Mouse (Mus musculus): ENCODE measurements around the gene R3hdm2.

Gene R3hdm2

DNA sequence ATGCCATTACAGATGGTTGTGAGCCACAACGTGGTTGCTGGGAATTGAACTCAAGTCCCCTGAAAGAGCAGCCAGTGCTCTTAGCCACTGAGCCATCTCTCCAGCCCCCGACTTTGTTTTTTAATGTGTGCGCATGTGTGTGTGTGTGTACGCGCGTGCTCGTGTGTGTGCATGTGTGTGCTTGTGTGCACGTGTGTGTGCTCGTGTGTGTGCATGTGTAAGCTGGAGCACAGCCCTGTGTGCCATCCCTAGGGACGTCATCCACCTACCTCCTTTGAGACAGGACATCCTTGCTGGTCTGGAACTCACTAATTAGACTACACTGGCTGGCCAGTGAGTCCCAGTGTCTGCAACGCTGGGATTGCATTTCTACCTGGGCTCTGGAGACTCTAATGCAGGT, 27.4 kb upstream of the R3hdm2 start:
- DNase-seq (ENCODE audit: inconsistent age in 2 of 2, low spot score in 1 of 2): no peak

DNA sequence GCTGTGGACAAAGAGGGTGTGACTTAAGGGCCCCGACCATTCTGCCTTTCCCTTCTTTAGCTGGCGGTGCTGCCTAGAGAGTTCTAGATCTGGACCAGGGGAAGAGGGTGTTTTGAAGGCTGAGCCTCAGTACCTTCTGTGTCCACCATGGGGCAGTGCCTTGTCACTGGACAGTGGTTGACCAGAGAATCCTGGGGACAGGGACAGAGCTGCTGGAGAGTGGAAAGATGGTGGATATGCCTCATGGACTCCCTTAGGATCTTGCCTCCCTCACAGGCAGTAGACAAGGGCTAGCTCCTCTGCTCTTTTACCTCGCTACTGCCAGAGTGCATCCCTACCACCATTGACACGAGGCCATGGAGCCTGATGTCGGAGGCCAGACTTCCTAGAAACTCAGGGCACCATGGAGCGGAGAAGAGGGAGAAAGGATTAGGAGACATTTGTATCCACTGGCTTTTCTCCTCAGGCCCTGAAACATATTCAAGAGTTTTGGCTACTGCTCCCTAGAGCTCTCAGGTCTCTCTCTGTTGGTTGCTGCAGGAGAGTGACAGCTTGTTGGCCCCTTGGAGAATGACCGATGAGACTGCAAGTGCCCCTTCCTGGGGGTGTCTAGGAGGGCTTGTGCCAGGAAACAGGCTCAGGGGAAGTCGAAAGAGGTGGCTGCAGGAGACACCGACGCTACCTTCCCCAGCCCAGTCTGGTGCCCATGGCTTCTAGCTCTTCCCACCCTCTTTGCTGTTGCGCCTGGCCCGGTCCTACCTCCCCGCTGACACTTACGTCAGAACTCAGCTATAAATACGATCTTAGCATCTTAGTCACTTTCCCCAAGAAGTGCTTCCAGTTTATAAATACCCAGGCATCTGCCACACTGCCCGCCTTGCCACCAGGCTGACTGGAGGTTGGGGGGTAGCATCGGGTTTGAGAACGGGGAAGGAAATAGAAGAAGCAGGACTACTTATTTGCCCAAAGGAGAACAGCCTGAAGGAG, 25.9 kb upstream of the R3hdm2 start, which contains the start of gene Inhbe:
Gene Inhbe (minus strand): TSS at position 503 of the 987 bp plus-strand sequence.
- DNase-seq (ENCODE audit: inconsistent age in 2 of 2, low spot score in 1 of 2): peak in 1 of 2 experiments; percentile 67

DNA sequence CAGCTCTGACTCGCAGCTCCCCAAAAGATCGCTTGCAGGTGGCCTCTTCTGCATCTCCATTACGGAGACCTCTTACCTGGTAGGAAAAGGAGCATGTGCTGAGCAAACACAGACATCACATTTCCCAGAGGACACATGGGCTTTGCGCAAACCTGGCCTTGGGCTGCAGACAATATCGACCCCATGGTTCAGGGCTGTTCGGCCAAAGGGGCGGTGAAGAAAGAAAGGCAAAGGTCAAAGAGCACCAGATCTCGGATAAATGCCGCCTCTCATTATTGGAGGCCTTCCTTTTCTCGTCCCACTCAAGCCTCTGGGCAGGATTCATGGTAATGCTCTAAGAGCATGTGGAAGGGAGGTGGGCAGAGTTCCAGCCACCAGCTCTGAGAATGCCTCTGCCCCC, 24.8 kb upstream of the R3hdm2 start:
- DNase-seq (ENCODE audit: inconsistent age in 2 of 2, low spot score in 1 of 2): no peak

DNA sequence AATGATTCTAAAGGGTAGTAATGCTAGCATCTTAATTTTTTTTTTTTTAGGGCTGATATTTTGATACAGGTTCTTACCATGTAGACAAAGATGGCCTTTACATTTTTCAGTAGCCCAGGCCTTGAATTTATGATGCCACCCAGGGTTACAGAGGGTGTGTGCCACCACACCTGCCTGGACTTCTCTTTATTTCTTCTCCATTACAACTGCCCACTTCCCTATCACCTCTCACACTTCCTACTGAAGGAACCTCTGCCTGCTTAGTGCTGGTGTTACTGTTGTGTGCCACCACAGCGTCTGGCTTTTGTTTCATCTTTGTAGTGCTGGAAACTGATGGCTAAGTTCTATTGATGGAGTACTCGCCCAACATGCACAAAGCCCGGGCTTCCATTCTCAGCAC, 19.4 kb upstream of the R3hdm2 start:
- no peak for DNase-seq (ENCODE audit: inconsistent age in 2 of 2, low spot score in 1 of 2)

DNA sequence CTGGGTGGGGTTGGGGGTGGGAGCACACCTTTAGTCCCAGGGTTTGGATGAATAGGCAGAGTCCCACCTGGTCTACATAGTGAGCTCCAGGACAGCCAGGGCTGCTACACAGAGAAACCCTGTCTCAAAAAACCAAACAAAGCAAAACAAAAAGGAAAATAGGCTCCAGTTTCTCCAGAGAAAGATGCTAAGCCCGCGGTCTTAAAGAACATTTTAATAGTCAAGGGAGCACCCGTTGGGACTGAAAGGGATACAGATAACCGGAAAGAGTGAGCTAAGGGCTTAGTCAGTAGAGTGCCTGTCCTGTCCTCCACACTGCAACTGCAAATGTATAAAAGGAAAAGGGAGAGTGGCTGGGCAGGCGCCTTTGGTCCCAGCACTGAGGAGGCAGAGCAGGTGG, 13.0 kb upstream of the R3hdm2 start:
- DNase-seq (ENCODE audit: inconsistent age in 2 of 2, low spot score in 1 of 2): no peak

DNA sequence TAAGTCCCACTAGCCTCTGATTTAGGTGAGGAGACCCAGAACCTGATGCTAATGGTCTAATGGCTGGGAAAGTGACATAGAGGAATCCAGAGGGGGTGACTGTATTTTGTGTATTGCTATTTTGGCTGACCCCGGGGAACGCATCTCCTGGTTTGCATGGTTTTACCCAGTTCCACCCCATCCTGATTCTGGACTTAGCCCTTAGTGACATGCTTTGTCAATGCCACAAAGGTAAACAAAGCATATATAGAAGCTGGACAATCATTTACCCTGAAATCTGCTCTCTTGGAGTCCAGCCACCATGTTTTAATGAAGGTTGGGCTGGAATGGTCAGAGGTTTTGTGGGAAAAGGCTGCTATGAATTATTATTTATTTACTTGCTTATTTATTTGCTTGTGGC, 11.9 kb upstream of the R3hdm2 start:
- no peak for DNase-seq (ENCODE audit: inconsistent age in 2 of 2, low spot score in 1 of 2)

DNA sequence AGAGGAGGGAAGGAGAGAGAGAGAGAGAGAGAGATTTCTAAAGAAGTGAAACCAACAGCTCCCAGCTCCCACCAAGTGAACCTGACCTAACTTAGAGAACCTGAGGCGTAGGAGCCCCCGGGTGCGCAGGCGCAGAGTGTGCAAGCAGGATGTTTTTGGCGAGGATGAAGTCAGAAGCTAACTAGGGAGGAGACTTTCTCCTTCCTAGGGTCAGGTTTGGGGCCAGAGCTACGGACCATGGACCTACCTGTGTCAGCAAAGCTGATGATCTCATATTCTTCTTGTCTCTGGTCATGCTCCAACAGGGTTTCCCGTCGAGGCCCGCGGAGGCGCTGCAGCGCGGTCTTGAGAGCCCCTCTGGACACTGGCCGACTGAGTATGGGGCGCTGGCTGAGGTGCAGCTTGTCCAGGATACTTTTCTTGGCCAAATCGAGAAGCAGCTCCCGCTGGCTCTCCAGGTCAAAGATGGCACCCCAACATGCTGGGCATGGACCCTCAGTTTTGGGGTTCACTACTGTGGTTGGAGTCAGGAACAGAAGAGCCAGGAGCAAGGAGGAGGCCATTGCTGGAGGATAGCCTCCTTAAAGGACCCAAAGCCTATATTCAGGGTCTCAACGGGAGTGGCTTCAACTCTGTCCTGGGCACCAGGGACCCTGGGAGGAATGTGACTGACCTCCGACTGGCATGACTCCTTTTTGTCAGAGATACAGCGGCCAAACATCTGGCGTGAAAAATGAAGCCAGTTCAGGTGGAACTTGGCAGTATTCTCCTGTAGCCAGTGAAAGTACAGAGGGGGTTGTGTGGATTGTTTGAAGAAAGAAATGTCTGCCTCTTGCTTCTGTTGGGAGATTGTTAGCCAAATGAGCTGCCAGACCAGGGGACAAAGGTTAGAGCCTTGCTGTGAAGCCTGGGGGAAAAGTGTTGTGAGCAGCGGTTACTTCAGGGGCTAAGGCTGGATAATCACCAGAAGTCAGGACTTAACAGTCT, 10.0 kb upstream of the R3hdm2 start, which contains the start of gene Inhbc:
Gene Inhbc (minus strand): TSS at position 598 of the 987 bp plus-strand sequence.
- DNase-seq (ENCODE audit: inconsistent age in 2 of 2, low spot score in 1 of 2): no peak

DNA sequence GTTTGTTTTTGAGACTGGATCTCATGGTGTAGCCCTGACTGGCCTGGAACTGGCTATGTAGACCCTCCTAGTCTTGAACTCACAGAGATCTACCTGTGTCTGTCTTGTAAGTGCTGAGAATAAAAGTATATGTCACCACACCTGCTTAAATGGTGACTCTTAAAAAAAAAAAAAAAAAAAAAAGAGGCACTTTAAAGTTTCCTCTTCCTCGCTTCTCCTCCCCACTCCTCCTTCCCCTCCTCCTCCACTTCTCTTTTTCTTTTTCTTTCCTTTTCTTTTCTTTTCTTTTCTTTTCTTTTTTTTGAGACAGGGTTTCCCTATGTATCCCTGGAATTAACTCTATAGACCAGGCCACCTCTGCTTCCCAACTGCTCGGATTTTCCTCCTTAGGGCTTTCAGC, 9.1 kb upstream of the R3hdm2 start:
- DNase-seq (ENCODE audit: inconsistent age in 2 of 2, low spot score in 1 of 2): no peak

DNA sequence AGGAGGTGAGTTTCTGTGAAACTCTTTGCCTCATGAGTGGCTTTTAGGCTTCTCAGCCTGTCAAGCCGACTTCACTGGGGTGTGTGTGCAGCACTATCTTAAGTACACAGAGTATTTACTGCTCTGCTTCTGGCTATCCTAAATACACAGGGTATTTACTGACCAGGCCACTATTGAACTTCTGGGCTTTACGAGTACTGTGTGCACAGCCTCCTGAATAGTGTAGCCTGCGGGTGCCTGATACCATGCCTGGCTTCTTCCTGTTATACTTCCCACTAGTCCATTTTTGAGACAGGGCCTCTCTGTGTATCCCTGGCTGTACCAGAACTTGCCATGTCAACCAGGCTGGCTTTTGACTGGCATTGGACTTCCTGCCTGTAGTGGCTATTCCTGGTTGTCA, 2.4 kb upstream of the R3hdm2 start:
- DNase-seq (ENCODE audit: inconsistent age in 2 of 2, low spot score in 1 of 2): no peak

DNA sequence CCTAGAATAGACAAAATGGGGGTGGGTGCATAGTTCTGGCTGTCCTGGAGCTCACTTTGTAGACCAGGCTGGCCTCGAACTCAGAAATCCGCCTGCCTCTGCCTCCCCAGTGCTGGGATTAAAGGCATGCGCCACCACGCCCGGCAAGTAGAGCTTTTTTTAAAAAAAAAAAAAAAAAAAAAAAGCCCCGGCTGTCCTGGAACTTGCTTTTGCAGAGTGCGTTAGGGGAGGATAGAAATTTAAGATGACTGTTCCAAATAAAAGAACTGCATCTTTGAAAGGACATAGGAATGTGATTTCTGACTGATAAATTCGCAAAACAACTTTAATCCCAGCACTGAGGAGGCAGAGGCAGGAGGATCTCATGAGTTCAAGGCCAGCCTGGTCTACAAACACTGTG, 473 bp upstream of the R3hdm2 start:
- no peak for DNase-seq (ENCODE audit: inconsistent age in 2 of 2, low spot score in 1 of 2)

DNA sequence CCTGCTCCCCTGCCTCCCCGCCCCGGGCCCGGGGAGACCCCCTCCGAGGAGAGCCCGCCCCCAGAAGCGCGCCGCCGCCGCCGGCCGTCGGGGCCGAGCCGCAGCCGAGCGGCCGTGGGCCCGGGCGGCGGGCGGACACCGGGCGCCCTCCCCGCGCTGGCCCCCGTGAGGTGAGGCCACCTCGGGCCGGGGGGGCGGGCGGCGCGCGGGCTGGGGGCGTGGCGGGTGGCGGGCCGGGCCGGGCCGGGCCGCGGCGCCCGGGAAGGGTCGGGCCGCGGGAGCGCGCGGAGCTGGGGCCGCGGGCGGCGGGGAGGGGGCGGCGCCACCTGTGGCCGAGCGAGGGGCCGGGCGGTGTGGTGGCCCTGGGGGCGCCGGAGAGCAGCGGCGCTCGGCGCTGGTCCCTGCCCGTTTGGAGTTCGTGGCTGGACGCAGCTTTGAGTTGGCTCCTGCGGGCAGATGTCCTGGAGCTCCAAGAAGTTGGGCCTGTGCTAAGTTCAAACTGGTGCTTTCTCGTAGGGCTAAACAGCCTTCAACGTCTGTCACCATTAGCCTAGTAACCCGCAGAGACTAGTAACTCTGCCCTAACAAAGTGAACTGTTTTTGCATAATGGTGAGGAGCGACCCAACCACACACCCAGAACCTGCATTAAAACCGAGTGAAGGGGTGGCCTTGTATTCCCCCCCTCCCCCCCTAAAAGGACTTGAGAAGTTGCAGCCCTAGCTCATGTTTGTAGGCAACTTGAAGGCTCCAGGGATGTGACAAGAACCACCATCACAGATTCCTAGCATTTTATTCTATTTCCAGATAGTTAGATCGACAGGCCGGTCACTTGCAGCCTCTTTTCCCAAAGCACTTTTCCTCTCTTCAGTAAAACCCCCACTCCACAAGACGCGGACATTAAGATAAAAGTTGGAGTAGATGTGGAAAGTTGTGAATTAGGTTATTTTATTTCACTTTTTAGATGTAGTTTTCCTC, 928 bp downstream of the R3hdm2 start:
- DNase-seq (ENCODE audit: inconsistent age in 2 of 2, low spot score in 1 of 2): peak; percentile 78 to 90

DNA sequence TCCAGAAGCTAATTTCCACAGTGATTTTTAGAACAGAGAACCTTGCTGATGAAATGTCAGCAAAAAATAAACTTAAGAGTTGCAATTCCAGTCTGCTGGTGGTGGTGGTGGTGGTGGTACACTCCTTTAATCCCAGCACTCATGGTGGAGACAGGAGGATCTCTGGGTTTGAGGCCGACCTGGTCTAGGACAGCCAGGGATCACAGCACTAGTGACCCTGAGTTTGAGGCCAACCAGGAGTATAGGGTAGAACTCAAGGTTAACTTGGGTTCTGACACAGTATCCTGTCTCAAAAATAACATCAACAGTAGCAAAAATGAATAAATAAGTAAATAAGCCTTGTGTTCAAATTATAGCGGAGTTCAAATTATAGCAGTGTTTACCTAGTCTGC, 1.6 kb downstream of the R3hdm2 start:
- DNase-seq (ENCODE audit: inconsistent age in 2 of 2, low spot score in 1 of 2): peak in 1 of 2 experiments; percentile 61

DNA sequence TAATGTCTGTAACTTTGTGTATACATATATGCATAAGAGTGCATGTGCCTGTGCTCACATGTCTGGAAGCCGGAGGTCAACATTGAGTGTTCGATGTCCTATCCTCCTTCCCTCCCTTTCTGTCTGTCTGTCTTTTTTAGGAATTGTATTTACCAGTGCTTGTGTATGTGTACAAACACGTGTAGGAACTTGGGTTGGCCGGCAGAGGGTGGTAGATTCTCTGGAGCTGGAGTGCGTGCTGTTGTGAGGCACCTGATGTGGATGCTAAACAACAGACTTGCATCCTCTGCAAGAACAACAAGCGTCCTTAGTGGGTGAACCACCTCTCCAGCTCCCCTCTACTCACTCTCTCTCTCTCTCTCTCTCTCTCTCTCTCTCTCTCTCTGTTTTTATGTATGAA, 11.6 kb downstream of the R3hdm2 start:
- no peak for DNase-seq (ENCODE audit: inconsistent age in 2 of 2, low spot score in 1 of 2)

DNA sequence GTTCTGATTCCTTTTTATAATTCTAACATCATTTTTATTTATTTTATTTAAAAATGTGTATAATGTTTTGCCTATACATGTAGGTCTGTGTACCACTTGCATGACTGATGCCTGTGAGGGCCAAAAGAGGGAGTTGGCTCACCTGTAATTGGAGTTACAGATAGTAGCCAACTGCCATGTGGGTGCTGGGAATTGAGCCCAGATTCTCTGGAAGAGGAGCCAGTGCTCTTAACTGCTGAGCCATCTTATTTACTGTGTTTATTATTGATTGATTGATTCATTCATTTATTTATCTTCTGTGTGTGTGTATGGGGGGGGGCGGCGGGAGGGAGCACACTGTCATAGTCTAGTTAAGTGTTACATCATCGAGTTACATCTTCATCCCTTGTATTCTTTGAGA, 24.6 kb downstream of the R3hdm2 start:
- no peak for DNase-seq (ENCODE audit: inconsistent age in 2 of 2, low spot score in 1 of 2)

DNA sequence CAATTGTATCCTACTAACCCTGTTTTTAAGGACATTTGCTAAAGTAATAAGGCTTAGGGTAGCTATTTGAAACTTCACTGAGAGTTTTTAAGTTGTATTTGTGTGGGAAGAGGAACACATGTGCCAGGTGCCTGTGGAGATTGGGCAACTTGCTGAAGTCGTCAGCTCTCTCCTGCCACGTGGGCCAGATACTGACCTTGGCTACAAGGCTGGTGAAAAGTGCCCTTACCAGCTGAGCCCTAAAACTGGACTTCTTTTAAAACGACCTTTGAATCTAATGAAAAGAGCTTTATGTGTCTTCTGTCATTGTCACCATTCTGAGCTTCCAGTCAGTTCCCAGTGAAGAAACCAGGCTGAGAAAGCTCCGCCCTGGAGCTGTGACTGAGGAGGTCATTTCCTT, 27.3 kb downstream of the R3hdm2 start:
- DNase-seq (ENCODE audit: inconsistent age in 2 of 2, low spot score in 1 of 2): peak; percentile 65 to 89

DNA sequence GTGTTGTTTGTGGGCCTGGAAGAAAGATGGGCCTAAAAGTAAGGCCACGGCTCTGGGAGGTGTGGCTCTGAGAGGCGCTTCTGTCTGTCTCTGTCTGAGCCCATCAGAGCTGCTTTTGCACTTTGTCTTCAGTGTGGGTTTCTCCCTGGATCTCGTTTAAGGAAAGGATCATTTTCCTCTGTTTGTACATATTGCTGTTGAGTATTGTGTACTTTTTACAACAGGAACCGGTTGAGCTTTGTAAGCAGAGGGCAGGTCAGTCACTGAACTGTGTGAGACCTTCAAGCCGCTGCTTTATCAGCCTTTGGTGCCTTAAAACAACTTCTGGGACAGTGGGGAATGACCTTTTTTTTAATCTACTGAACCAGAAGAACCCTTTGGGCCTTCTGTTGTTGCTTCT, 32.0 kb downstream of the R3hdm2 start:
- peak in 1 of 2 experiments; percentile 63 for DNase-seq (ENCODE audit: inconsistent age in 2 of 2, low spot score in 1 of 2)

DNA sequence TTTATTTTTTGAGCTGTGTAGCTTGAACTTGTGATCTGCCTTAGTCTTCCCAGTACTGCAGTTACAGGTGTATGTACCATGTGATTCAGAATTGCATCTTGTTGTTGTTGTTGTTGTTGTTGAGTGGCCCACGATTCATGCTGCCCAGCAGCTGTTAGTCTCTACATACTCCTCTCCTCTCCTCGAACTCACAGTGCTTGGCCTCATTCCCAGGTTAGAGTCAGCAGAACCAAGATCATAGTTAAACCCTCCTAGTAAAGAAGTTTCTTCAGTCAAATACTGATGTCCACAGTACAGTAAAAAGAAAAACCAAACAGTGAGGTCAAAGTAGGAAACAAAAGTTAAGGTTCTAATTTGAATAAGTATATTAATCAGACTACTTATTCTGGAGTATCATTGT, 32.6 kb downstream of the R3hdm2 start:
- no peak for DNase-seq (ENCODE audit: inconsistent age in 2 of 2, low spot score in 1 of 2)

DNA sequence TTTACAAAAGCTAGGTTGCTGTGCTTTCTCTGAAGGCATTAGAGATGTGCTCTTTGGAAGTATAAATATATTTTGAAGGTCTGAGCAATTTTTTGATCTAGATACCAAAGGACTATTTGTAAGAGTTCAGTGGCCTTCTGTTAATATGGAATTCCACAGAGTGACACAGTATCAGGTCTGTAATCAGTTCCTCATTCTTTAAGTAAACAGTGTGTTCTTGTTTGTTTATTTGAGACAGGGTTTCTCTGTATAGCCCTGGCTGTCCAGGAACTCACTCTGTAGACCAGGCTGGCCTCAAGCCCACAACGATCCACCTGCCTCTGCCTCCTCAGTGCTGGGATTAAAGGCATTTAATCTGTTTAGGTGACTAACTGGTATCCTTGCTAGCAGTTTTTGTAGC, 33.5 kb downstream of the R3hdm2 start:
- no peak for DNase-seq (ENCODE audit: inconsistent age in 2 of 2, low spot score in 1 of 2)

DNA sequence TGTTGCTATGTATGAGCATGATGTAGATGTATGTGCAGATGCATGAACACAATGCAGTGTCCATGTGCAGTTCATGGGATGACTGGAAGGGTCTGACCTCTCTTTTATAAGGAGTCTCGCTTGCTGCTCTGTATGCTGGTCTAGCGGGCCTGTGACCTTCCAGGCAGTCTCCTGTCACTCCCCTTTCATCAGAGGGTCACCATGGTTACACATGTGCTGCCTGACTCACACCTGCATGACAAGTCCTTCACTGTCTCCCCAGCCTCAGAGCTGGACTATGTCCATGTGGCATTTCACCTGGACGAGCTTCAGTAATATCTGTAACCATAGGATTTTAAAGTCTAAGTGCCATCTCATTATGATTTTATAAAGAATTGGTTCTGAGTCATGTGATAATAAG, 34.0 kb downstream of the R3hdm2 start:
- peak; percentile 56 to 77 for DNase-seq (ENCODE audit: inconsistent age in 2 of 2, low spot score in 1 of 2)

DNA sequence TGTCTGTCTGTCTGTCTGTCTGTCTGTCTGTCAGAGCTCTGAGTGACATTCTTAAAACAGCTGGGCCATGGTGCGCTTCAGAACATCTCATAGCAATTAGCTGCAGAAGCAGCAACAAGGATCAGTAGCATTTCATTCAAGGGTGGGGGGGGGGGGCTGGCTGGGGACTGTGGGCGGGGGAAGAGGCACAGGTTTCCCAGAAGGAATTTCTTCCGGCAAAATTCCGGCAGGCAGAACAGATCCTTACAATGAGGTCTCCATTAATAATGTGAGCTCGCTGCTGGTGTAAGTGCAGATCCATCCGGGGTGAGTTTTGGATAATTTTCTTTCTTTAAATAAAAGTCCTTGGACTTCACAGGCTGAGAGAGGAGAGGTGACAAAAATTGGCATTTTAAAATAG, 40.0 kb downstream of the R3hdm2 start:
- DNase-seq (ENCODE audit: inconsistent age in 2 of 2, low spot score in 1 of 2): no peak
